ENCODE assay signal across 31 mouse cellular contexts in genomic region chr11:37666925-37667324, GRCm38 (mm10).
"Had no signal": no experiment of that assay in that cellular context is flagged by ENCODE, and none has a peak within 500 bp of the region (broad histone marks: within the 10 kb centered on the region; RNA-seq: fewer than 3 reads in every experiment).

No protein-coding gene starts in this region.

- H3K36me3 ChIP-seq: limb, embryonic 10.5 days; limb, embryonic 12.5 days; limb, embryonic 13.5 days; limb, embryonic 15.5 days; liver, embryonic 12.5 days; liver, embryonic 13.5 days; liver, embryonic 15.5 days; lung, embryonic 15.5 days; midbrain, embryonic 10.5 days; midbrain, embryonic 12.5 days; midbrain, embryonic 13.5 days; midbrain, embryonic 15.5 days; neural tube, embryonic 12.5 days had no signal

- DNase-seq: left cerebral cortex, postnatal 4 days; liver; liver, embryonic 13.5 days; liver, postnatal 0 days; lung, adult 18-20 months; lung, adult 2 months; lung, embryonic 14.5 days; lung, postnatal 10 days; lung, postnatal 14 days; lung, postnatal 36 days; midbrain, embryonic 14.5 days had no signal

- H3K4me1 ChIP-seq: limb, embryonic 15.5 days; liver, embryonic 12.5 days; liver, embryonic 13.5 days; liver, embryonic 15.5 days; lung, embryonic 15.5 days; megakaryocyte, embryonic 14.5 days; midbrain, embryonic 15.5 days; neural tube, embryonic 12.5 days had no signal

- ATAC-seq: liver, embryonic 12.5 days; liver, postnatal 0 days; lung, postnatal 0 days; midbrain, embryonic 13.5 days; midbrain, embryonic 15.5 days; midbrain, embryonic 16.5 days had no signal

- H3K9me3 ChIP-seq: limb, embryonic 10.5 days; limb, embryonic 12.5 days; limb, embryonic 13.5 days; limb, embryonic 15.5 days; liver, embryonic 12.5 days; liver, embryonic 13.5 days; liver, embryonic 15.5 days; lung, embryonic 15.5 days; megakaryocyte, embryonic 14.5 days; midbrain, embryonic 10.5 days; midbrain, embryonic 12.5 days; midbrain, embryonic 13.5 days; midbrain, embryonic 15.5 days; neural tube, embryonic 12.5 days had no signal

- H3K4me2 ChIP-seq: limb, embryonic 12.5 days; limb, embryonic 13.5 days; limb, embryonic 15.5 days; liver, embryonic 11.5 days; liver, embryonic 12.5 days; liver, embryonic 13.5 days; liver, embryonic 15.5 days; lung, embryonic 14.5 days; lung, embryonic 15.5 days; midbrain, embryonic 11.5 days; midbrain, embryonic 12.5 days; midbrain, embryonic 13.5 days; midbrain, embryonic 15.5 days; neural tube, embryonic 12.5 days had no signal

- H3K27me3 ChIP-seq: limb, embryonic 12.5 days; limb, embryonic 13.5 days; limb, embryonic 15.5 days; liver, embryonic 12.5 days; liver, embryonic 13.5 days; liver, embryonic 15.5 days; lung, embryonic 15.5 days; megakaryocyte, embryonic 14.5 days; midbrain, embryonic 12.5 days; midbrain, embryonic 13.5 days; midbrain, embryonic 15.5 days; neural tube, embryonic 12.5 days had no signal

- H3K4me3 ChIP-seq: limb, embryonic 10.5 days; limb, embryonic 12.5 days; limb, embryonic 13.5 days; limb, embryonic 15.5 days; liver, embryonic 12.5 days; liver, embryonic 13.5 days; liver, embryonic 15.5 days; lung, embryonic 15.5 days; megakaryocyte, embryonic 14.5 days; midbrain, embryonic 10.5 days; midbrain, embryonic 12.5 days; midbrain, embryonic 13.5 days; midbrain, embryonic 15.5 days; myocyte; neural tube, embryonic 12.5 days had no signal

- H3K9ac ChIP-seq: limb, embryonic 12.5 days; limb, embryonic 13.5 days; limb, embryonic 15.5 days; liver, embryonic 12.5 days; liver, embryonic 13.5 days; liver, embryonic 14.5 days; liver, embryonic 15.5 days; liver, postnatal 0 days; lung, embryonic 14.5 days; lung, embryonic 15.5 days; midbrain, embryonic 12.5 days; midbrain, embryonic 13.5 days; midbrain, embryonic 15.5 days; neural tube, embryonic 12.5 days had no signal

- H3K27ac ChIP-seq: limb, embryonic 10.5 days; limb, embryonic 12.5 days; limb, embryonic 13.5 days; limb, embryonic 15.5 days; liver, embryonic 12.5 days; liver, embryonic 13.5 days; liver, embryonic 14.5 days; liver, embryonic 15.5 days; lung, embryonic 15.5 days; macrophage; midbrain, embryonic 10.5 days; midbrain, embryonic 12.5 days; midbrain, embryonic 13.5 days; midbrain, embryonic 15.5 days; neural tube, embryonic 12.5 days had no signal
